Mouse (Mus musculus): ENCODE data around the gene Fam186a.
"Not testable (repeated sequence)": the region's sequence is repeated elsewhere in the genome, so short reads cannot be mapped to it uniquely, and the experiment has no call there.

DNA sequence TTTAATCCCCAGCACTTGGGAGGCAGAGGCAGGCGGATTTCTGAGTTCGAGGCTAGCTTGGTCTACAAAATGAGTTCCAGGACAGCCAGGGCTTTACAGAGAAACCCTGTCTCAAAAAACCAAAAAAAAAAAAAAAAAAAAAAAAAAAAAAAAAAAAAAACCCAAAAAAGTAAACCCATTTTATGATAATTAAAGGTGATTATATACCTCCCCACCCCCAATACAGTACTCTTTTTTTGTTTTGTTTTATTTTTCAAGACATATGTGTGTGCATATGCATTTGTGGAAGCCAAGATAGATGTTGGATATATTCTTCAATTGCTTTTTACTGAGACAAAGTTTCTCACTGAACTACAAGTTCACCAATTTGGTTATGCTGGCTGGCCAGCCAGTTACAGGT lies 9.3 kb upstream of the Fam186a start:
- TF ChIP-seq GATA1, TAL1 (IDR thresholded peaks at IDR 0.05; ENCODE audit: low read length): not testable (repeated sequence)
